Mouse (Mus musculus): ENCODE data around the gene Npas2. TPM values are rescaled to one million over a fixed set of nuclear protein-coding genes. Genes with fewer than 3 reads are reported as not detected.

Npas2 gene
- total and polyA plus RNA-seq, 2 experiments from 2014 or later: 3.5 to 3.7 TPM

GRCm38 (mm10) chr1:39237503-39238255 lies 44.1 kb downstream of the Npas2 start:
- Histone ChIP-seq H3K4me2 (ENCODE audit: low read depth, low read length) (no peak overlapping the region), H3K4me3 (ENCODE audit: low read depth, low read length) (no peak overlapping the region), H3K4me1 (ENCODE audit: control insufficient read depth, insufficient read depth) (peaks cover 4% of the 10 kb centered on the region; the same call in 1 of the 2 replicates), H3K27ac (ENCODE audit: low read depth) (no peak overlapping the region), H3K9ac (replicated peaks; ENCODE audit: low read depth, low read length) (no peak overlapping the region), H3K9me3 (replicated peaks; ENCODE audit: control insufficient read depth, low read length) (no peaks in the 10 kb centered on the region), H3K27me3 (ENCODE audit: control insufficient read depth, insufficient read depth, low read length) (no peaks in the 10 kb centered on the region), H3K36me3 (replicated peaks; ENCODE audit: control insufficient read depth, insufficient read depth, low read length) (no peaks in the 10 kb centered on the region)
- 59% methylated on average over 9 of the region's 9 CpGs for WGBS
- DNase-seq (ENCODE audit: low spot score) (no peak), ATAC-seq (ENCODE audit: insufficient read depth, low read depth) (no peak)
- no peak for TF ChIP-seq EP300 (IDR thresholded peaks at IDR 0.05; ENCODE audit: low read depth)
- TF ChIP-seq CTCF (IDR thresholded peaks at IDR 0.05; ENCODE audit: low read depth): no peak

- Histone ChIP-seq H3K4me2 (ENCODE audit: low read depth, low read length) (no peak overlapping the region), H3K9ac (replicated peaks; ENCODE audit: low read depth, low read length) (no peak overlapping the region), H3K4me3 (ENCODE audit: low read depth, low read length) (no peak overlapping the region), H3K27me3 (ENCODE audit: control insufficient read depth, insufficient read depth, low read length) (no peaks in the 10 kb centered on the region), H3K36me3 (replicated peaks; ENCODE audit: control insufficient read depth, insufficient read depth, low read length) (no peaks in the 10 kb centered on the region), H3K27ac (ENCODE audit: low read depth) (no peak overlapping the region), H3K4me1 (ENCODE audit: control insufficient read depth, insufficient read depth) (no peaks in the 10 kb centered on the region), H3K9me3 (replicated peaks; ENCODE audit: control insufficient read depth, low read length) (no peaks in the 10 kb centered on the region)
- no peak for ATAC-seq (ENCODE audit: insufficient read depth, low read depth)
- TF ChIP-seq EP300 (IDR thresholded peaks at IDR 0.05; ENCODE audit: low read depth) (no peak), CTCF (IDR thresholded peaks at IDR 0.05; ENCODE audit: low read depth) (no peak)
- no peak for DNase-seq (ENCODE audit: low spot score)
- 85% methylated on average over 6 of the region's 6 CpGs for WGBS
Observed at GRCm38 (mm10) chr1:39240860-39241584, 47.5 kb downstream of the Npas2 start.

GRCm38 (mm10) chr1:39244726-39245125 lies 51.2 kb downstream of the Npas2 start:
- Histone ChIP-seq H3K27me3 (ENCODE audit: control insufficient read depth, insufficient read depth, low read length) (no peaks in the 10 kb centered on the region), H3K27ac (ENCODE audit: low read depth) (no peak overlapping the region), H3K9ac (replicated peaks; ENCODE audit: low read depth, low read length) (no peak overlapping the region), H3K36me3 (replicated peaks; ENCODE audit: control insufficient read depth, insufficient read depth, low read length) (no peaks in the 10 kb centered on the region), H3K4me1 (ENCODE audit: control insufficient read depth, insufficient read depth) (no peaks in the 10 kb centered on the region), H3K4me3 (ENCODE audit: low read depth, low read length) (no peak overlapping the region), H3K4me2 (ENCODE audit: low read depth, low read length) (no peak overlapping the region), H3K9me3 (replicated peaks; ENCODE audit: control insufficient read depth, low read length) (no peaks in the 10 kb centered on the region)
- WGBS: 67% methylated on average over 1 of the region's 1 CpGs
- no peak for TF ChIP-seq EP300 (IDR thresholded peaks at IDR 0.05; ENCODE audit: low read depth)
- no peak for TF ChIP-seq CTCF (IDR thresholded peaks at IDR 0.05; ENCODE audit: low read depth)
- ATAC-seq (ENCODE audit: insufficient read depth, low read depth): 0 out of 2 replicates have a peak, but pooled peaks have one; percentile 24
- DNase-seq (ENCODE audit: low spot score): no peak

GRCm38 (mm10) chr1:39251679-39252078 lies 58.1 kb downstream of the Npas2 start:
- Histone ChIP-seq H3K4me2 (ENCODE audit: low read depth, low read length) (no peak overlapping the region), H3K9ac (replicated peaks; ENCODE audit: low read depth, low read length) (no peak overlapping the region), H3K27ac (ENCODE audit: low read depth) (no peak overlapping the region), H3K36me3 (replicated peaks; ENCODE audit: control insufficient read depth, insufficient read depth, low read length) (no peaks in the 10 kb centered on the region), H3K4me1 (ENCODE audit: control insufficient read depth, insufficient read depth) (no peaks in the 10 kb centered on the region), H3K27me3 (ENCODE audit: control insufficient read depth, insufficient read depth, low read length) (no peaks in the 10 kb centered on the region), H3K4me3 (ENCODE audit: low read depth, low read length) (no peak overlapping the region), H3K9me3 (replicated peaks; ENCODE audit: control insufficient read depth, low read length) (no peaks in the 10 kb centered on the region)
- DNase-seq (ENCODE audit: low spot score) (no peak), ATAC-seq (ENCODE audit: insufficient read depth, low read depth) (no peak)
- 58% methylated on average over 7 of the region's 7 CpGs for WGBS
- TF ChIP-seq EP300 (IDR thresholded peaks at IDR 0.05; ENCODE audit: low read depth): no peak
- TF ChIP-seq CTCF (IDR thresholded peaks at IDR 0.05; ENCODE audit: low read depth): no peak

- WGBS: 79% methylated on average over 4 of the region's 4 CpGs
- H3K36me3 ChIP-seq (replicated peaks; ENCODE audit: control insufficient read depth, insufficient read depth, low read length): no peaks in the 10 kb centered on the region
- no peaks in the 10 kb centered on the region for H3K4me1 ChIP-seq (ENCODE audit: control insufficient read depth, insufficient read depth)
- H3K9me3 ChIP-seq (replicated peaks; ENCODE audit: control insufficient read depth, low read length): 0 out of 2 replicates have a peak, but pooled peaks cover 5% of the 10 kb centered on the region
- H3K27ac ChIP-seq (ENCODE audit: low read depth): no peak overlapping the region
- ATAC-seq (ENCODE audit: insufficient read depth, low read depth) (no peak; the same call in 1 of the 2 replicates), DNase-seq (ENCODE audit: low spot score) (no peak)
- H3K9ac ChIP-seq (replicated peaks; ENCODE audit: low read depth, low read length): no peak overlapping the region
- TF ChIP-seq EP300 (IDR thresholded peaks at IDR 0.05; ENCODE audit: low read depth) (no peak), CTCF (IDR thresholded peaks at IDR 0.05; ENCODE audit: low read depth) (peak; percentile 49)
- H3K27me3 ChIP-seq (ENCODE audit: control insufficient read depth, insufficient read depth, low read length): no peaks in the 10 kb centered on the region
- H3K4me3 ChIP-seq (ENCODE audit: low read depth, low read length): no peak overlapping the region
- no peak overlapping the region for H3K4me2 ChIP-seq (ENCODE audit: low read depth, low read length)
Observed at GRCm38 (mm10) chr1:39253771-39254170, 60.2 kb downstream of the Npas2 start.

All from heart, postnatal 0 days (tissue).